Mouse (Mus musculus) brain, adult 2 months (tissue): Measurements from ENCODE around the gene Rfxank.

Experiments used
- DNase-seq: peaks from one replicate; pipeline ENCODE4 v3.0.0; 2011; ENCODE audit warnings: low read depth, low spot score

Gene Rfxank

DNA sequence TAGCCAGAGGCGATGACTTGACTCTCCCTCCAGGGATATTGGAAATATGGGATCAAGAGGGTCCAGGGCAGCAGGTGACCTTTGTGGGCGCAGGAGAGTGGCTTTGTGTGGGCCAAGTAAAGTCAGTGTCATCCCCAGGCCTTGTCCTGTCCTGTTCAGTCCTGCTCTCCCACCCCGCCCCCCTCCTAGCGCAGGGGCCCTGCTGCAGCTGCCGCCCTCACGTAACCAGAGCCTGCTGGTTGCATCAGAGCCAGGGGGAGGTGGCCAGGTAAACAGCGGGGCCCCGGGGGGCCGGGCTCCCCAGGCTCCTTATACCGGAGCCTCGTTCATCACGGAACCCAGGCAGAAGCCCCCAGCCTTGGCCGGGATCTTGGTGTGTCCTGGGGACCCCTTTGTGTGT is 11.2 kb upstream of the Rfxank start:
- no peak for DNase-seq

DNA sequence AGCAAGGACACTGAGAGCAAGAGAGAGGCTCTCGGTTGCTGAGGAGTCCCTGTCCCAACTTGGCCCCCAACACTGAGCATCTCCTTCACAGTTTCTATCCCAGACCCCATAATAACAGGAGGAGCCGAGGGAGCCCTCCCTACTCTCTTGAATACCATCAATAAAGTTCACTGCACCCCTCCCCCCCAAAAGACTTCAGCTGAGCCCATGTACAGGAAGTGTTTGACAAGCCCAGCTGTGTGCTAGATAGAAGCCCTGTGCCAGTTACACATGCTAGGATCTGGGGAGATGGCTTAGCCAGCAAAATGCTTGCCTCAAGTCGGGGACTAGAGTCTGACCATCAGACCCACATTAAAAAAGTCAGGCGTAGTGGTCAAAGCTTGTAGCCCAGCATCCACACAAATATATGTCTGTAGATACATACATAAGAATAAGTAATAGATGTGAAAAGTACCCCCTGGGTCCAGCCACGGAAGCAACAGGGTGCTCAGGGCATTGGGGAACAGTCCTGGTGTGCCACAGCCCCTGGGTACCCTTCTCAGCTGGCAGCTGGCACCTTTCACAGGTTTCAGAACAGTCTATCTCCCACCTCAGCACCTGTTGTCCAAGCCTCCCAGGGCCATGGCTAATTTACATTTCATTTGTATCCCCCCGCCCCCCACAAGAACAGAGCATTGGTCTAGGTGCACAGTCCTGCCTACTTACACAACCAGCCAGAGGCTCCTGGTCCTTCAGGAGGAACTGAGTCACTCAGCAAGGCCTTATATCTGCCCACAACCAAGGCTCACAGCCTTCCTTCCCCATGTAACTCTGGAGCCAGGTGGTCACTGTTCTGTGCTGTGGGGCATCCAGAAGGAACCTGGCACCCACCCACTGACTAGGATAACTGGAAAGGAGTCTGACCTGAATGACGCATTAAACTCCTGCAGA is 9.0 kb upstream of the Rfxank start:
- DNase-seq: no peak

DNA sequence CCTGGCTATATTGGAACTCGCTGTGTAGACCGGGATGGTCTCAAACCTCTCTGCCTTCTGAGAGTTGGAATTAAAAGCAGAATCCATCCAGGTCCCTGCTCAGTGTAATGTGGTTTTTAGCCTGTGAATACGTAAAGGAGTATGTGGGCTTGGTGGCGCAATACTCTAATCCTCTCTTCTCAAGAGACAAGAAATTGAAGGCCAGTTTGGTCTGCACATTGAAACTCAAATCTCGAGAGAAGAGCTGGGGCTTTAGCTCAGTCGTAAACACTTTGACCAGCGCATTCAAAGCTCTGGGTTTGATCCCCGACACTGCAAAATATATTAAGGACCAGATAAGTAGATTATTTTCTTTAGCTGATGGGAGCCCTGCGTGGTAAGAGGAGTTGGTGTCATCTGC is 1.0 kb upstream of the Rfxank start:
- DNase-seq: no peak

DNA sequence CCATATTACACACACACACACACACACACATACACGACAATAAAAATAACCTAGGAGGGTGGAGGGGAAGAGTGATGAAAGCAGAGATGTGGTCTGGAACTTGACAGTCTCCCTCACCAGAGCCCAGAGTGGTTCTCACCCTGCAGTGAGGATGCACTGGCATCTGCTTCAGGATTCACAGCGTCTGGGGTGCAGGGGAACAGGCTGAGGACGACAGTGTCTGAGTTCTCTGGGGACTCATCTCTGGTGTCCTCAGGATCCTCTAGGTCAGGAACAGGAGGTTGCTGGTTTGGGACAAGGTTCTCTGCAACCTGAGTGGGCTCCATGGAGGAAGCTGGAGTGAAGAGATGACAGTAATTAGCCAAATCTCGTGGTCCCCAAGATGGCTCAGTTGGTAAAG is 1.1 kb downstream of the Rfxank start:
- DNase-seq: no peak

DNA sequence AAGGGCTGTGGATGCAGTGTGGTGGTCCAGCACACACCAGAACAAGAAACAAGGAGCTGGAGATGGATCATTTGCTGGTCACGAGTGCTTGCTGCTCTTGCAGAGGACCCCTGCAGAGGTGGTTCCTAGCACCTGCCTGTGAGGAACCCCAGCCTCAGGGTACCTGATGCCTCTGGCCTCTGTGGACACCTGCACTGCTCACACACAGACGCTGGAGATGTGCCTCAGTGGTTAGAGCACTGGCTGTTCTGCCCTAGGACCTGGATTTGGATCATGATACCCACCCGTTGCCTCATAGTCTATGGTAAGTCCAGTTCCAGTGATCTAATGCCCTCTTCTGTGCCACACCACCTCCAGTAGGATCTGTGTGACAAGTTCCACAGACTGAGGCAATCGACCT is 2.4 kb downstream of the Rfxank start:
- no peak for DNase-seq

DNA sequence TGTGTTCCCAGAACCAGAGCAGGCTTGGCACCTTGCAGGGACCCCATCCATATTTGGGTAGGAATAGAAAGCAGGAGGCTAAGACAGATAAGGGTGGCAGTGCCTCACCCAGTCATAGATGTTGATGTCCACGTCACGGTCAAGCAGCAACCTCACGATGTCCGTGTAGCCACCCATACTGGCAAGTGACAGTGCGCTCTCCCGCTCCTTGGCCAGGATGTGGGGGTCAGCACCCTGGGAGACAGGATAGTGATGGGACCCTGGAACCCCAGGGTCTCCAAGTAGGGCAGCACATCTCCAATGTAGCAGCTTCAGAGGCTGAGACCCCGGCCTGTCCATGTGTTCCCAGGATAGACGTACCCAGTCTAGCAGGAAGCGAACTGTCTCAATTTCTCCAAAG is 4.0 kb downstream of the Rfxank start:
- no peak for DNase-seq

DNA sequence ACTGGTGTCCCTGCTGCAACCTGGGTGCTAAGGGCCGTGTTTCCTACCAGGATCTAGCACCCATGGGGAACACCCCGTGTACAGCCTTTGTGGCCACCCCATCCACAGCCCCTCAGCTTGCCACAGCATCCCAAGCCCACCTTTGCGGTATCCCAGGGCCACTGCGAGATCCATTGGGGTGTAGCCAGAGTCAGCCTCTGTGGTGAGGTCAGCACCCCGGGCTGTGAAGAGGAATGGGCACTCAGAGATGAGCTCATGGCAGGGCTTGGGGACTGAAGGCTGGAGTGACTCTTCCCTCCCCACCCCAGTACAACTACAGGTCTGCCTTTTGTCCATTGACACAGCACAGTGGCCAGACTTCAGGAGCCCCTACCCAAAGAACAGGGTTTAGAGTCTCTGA is 4.9 kb downstream of the Rfxank start:
- DNase-seq: no peak

DNA sequence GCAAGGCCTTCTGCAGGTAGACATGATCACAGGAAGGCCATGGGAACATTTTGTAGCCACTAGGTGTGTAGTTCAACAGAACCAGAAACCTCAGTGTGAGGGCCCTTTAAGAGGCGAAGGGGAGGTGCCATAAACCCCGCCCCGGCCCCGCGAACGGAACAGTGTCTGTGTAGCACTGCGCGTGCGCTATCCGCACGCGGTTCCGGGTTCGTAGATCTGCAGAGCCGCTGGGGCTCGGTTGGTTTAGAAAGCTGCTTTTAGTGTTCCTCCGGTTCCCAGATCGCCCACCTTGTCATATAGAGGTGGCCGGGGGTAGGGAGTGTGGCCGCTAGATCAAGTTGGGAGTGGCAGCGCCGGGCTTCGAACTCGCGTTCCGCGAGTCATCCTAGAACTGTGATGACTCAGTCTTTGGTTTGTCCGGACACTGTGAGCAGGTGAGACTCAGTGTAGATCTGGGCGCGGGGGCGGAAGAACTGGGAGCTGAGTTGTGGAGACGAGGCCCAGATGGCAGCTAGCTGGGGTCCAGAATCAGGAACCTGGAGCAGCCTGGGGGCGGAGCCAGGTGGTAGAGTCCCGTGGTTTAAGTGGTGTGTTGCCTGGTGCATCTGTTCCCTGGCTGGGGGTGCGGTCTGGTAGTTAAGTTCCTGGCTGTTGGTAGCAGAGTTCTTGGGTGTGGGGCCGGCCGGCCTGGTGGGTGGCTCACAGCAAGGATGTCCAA is 7.6 kb downstream of the Rfxank start, which contains the start of gene Nr2c2ap:
TSS of gene Nr2c2ap (plus strand) at position 168 of the 718 bp plus-strand sequence.
- peak; percentile 91 for DNase-seq

DNA sequence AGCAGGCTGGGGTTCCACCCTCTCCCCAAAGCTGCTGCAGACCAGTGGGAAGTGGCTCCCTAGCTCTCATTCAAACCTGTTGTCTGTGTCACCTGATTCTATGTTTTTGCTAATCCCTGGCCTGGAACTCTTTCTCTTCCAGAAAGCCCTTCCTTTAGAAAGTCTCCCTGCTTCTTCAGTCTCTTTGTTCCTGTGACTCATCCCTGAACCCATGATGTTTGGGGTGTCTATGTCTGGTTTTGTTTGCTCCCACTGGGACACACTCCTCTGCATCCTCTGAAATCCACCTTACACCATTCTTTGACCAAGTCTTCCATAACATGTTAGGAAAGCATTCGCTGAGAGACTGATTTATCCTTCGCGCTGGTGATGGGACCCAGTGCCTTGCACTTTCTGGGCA is 8.9 kb downstream of the Rfxank start:
- DNase-seq: no peak

DNA sequence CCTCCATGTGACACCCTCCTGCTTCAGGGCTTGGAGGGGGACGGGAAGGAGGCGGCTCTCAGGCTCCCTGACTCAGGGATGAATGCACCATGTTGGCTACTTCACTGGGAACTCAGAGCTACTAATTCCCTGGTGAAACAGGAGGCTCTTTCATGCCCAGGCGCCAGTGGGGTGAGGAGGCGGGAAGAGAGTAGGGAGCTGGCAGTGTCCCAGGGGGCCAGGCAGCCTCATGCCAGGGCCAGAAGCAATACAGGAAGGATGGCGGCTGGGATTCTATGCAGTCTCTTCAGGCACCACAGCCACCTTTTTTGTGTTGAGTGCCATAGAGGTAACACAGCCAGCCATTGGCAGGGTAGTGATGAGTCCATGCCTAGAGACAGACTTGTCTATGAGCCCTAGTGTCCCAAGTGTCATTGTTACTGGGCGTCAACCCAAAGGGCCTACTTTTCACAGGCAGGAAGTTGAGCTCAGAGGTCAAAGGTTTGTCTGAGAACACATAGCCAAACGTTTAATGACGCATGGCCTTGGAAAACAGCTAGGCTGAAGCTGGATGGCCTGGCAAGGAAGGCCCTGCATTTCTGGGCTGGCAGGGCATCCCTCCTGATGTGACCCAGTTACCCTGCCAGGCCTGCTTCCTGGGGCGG is 9.5 kb downstream of the Rfxank start:
- peak; percentile 86 for DNase-seq

DNA sequence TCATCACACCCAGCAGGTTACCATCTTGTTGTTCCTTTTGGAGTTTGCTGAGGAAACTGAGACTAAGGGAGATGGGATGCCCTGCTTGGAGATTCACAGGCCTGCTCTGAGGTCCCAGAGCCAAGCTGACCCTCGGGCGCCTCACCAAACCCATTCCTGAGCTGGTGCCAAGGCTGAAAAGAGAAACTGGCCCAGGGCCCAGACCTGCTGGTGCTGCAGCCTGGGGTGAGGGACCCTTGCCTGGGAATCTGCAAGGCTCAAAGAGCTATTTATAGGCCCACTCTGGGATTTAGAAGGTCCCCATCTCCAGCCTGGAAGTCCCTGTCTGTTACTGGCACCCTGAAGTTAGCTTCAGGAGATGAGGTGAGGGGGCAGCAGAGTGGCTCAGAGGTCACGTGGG is 10.5 kb downstream of the Rfxank start:
- DNase-seq: peak; percentile 37

DNA sequence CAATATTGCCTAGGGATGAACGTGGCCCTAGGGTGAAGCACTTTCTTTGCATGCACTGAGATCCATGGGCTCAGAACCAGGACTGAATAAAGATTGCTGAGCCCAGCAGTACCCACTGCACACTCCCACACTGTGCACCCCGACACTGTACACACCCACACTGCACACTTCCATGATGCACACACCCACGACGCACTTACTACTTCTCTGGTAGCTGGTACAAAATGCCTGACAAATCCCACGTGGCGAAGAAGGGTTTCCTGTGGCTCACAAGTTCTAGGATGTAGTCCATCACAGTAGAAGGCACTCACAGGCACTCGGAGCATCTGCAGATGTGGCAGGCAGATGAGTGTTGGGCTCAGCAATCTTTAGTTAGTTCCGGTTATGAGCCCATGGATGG is 14.0 kb downstream of the Rfxank start:
- peak; percentile 74 for DNase-seq

DNA sequence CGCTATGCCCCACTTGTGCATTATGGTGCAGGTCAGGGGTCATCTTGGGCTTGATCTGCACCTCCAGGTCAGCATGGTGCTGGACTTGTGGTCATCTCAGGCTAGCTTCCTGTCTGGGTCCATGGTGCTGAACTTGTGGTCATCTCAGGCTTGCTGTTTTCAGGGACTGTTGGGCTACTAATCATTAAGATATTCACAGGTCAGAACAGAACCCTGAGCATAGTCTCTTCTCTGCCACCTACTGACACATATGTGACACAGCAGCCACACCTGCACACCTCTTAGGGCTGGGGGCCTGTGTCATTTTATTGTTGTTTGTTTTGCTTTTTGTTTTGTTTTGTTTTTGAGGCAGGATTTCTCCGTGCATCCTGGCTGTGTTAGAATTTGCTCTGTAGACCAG is 16.1 kb downstream of the Rfxank start:
- DNase-seq: peak; percentile 34

DNA sequence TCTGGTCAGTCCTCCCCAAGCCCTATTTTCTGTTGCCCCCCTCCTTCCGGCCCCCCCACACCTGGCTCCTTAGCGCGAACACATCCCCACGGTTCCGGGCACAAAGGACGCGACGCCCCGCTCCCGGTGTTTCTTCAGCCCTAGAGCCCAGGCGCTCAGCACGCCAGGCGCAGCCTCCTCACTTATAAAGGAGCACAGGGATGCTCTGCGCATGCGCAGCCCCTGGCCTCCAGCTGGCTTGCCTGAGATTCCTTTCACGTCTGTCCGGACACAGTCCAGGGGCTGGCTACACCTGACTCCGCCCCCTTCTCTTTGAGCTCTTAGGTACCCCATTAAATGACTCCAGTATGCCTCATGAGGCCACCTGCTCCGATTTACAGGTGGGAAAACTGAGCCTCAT is 18.3 kb downstream of the Rfxank start, which contains the start of gene Ncan:
TSS of gene Ncan (minus strand) at position 207 of the 400 bp plus-strand sequence.
- peak; percentile 93 for DNase-seq

DNA sequence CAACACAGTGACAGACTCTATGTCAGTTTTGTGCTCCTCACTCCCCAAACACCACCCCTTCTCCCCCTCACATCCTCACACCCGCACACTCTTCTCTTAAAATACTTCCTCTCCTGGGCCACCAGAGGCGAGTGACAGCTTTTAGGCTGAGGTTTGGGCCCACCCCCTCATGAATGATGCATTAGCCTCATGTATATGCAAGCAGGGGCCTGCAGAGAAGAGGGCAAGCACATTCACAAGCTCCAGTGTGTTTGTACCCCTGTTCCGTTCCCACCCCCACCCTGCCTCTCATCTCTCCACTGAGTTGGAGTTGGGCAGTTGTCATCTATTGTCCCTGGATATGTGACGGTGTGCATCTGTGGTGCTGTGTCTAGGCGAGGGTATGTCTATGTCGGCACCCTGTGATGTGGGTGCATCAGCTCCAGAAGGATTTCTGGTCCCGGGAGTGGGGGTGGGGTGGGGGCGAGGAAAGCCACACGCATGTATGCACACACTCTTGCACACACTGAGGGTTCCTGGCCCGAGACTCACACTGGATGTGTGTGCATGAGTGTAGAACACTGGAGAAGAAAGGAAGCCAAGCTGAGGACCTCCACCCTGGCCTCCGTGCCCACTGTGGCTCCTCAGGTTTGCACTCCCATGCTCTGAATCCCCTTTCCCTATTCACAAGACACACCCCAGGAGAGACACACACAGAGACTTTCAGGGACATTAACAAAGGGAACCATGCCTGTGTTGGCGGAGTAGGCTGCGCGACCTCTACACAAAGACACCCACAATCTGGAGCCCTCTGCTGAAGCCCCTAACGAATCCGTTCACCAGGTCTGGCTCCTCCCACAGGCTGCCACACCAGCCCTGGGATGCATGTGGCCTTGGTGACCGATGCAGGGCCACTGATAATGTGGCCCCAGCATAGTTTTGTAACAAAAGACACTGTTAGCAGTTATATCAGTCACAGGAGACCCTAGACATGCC is 19.9 kb downstream of the Rfxank start:
- DNase-seq: peak; percentile 90

DNA sequence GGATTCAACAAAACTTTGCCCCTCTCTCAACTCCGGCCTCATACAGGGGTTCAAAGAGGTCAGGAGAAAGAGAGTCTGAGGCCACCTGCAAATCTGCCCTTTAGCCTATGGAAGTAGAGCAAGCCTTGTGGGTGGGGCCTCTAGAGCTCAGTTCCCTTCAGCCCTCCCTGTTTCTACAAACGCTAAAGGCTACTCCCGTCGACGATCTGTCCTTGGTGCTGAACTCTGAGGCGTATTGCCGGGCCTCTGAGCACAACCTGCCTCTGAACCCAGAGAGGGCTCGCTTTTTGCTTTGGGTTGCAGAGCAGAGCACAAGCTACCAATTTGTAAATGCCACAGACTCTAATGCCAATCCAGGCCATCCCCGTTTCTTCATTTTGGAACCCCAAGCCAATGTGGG is 21.3 kb downstream of the Rfxank start:
- DNase-seq: no peak

DNA sequence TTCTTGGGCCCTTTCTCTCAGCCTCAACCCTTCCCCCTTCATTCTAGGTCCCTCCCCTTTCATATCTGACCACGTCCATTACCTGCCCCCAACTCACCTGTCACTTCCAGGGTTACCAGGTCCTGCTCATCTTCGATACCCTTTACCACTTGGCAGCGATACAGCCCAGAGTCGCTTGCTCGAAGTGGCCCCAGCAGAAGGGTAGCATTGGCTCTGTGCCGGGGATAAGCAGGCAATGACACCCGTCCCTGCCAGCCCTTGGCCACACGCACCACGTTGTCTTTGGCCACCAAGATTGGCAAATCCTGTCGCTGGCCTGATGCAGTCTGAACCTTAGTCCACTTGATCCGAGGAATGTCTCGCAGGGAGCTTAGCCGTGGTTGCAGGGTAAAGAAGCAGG is 24.1 kb downstream of the Rfxank start:
- DNase-seq: no peak

DNA sequence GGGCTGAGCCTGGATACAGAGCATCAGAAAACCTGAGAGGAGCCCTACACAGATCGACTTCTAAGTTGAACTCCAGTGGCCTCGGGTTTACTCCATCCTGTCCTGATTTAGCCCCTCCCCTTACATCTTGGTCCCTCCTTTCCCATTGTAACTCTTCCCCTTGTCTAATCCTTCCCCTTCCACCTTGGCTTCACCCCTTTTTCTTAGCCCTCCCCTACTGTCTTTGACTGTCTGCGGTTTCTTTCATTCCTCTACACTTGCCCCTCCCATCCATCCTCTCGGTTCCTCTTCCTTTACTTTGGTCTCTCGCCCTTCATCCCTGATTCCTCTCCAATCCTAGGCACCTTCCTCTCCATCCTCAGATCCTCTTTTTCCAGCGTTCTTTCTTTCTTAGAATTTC is 24.5 kb downstream of the Rfxank start:
- DNase-seq: no peak

DNA sequence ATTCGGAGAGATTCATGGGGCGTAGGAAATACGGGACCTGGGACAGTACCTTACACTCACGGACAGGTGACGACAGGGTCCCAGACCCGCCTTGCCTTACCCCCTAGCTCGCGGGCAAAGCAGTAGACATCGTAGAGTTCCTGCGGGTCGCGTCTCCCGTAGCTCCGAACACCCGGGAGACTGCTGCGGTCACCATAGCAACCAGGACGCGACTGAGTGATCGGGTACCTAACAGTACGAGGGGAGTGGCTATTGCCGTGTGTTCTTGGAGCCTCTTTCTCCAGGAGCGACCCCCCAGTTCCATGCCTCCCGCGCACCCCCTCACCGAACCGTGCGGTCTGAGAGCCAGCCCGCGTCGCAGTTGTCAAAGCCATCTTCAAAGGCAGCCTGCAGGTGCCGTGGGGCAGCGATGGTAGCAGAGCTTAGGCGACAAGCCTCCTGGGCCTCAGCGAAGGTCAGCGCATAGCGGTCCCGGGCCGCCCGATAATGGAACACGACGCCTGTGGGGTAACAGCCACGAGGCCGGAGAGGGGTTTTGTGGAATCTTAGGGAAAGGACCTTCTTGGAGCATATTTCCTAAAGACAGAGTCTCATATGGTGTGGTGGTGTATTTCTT is 26.4 kb downstream of the Rfxank start:
- DNase-seq: no peak

DNA sequence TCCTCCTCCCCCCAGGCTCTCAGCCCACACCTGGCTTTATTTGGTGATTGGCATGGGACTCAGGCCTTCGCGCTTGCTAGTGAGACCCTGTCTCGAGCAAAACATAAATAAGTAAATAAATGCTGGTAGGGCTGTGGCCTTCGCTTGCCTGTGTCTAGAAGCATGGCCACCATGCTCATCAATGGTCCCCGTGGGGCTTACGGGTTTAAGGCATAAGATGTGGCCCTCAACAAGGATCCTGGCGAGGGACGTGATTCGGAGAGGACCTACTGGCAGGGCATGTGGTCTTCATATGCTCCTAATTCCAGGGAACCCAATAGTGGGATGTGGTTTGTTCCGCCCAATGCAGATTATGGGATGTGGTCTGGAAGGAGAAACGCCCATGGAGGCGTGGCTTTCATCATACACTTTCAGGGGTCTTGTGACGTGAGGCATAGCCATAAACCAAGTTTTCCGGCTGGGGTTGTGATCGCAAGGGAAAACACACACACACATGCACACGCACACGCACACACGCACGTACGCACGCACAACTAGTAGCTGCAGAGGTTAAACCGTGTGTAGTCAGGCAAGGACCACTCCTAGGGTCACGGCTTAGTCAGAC is 27.7 kb downstream of the Rfxank start:
- DNase-seq: no peak
